Mouse (Mus musculus): ENCODE results near the gene Tshz2. TPM values are rescaled to one million over a fixed set of nuclear protein-coding genes. Genes with fewer than 3 reads are reported as not detected.

Gene Tshz2
- polyA plus RNA-seq, 1 experiment = 16.1 TPM

DNA sequence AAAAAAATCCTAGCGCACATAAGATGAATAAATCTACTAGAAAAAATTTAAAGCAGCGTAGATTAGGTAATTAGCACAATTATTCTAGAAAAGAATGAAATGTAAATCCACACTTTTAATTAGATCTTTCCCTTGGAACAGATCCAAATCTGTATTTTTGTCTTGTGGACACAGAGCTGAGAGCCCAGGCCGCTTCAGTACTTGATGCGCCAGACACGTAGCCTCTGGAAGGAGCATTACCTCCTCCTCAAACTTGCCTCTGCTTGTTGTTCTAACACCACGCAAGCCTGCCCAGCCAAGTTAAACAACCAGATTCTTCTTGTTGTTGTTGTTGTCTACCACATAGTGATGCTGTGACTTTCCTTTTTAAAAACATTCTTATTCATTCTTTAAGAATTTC lies 310.9 kb downstream of the Tshz2 start:
- Histone ChIP-seq H3K4me1 (ENCODE audit: control insufficient read depth, insufficient read depth, low read length) (no peaks in the 10 kb centered on the region), H3K27me3 (ENCODE audit: control insufficient read depth, insufficient read depth, low read length) (no peaks in the 10 kb centered on the region), H3K27ac (ENCODE audit: insufficient read depth, low read length) (no peak overlapping the region), H3K4me3 (replicated peaks; ENCODE audit: insufficient read depth, low read depth, low read length) (no peak overlapping the region)
- WGBS = 93% methylated on average over 6 of the region's 6 CpGs
- DNase-seq = no peak
- TF ChIP-seq POLR2A (IDR thresholded peaks at IDR 0.05; ENCODE audit: borderline replicate concordance, insufficient read depth, low read length) (no peak), CTCF (IDR thresholded peaks at IDR 0.05; ENCODE audit: borderline replicate concordance, insufficient read depth, low read depth, low read length) (no peak)

DNA sequence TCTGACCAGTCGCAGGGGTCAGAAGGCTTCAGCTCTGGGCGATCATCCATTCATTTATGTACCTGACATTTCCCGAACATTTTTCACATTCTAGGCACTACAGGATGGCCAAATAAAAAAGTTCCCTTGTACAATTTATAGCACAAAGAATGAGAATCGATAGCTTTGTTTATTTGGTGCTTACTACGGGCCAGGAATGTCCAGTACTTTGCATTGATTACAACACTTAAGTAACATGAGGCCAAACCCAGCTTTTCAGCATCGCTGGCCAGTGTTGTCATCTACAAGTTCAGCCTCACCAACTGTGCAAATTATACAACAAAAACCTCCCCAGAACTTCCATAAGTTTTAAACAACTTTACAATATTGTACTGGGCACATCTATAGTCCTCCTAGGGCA lies 315.3 kb downstream of the Tshz2 start:
- no peak overlapping the region for H3K4me3 ChIP-seq (replicated peaks; ENCODE audit: insufficient read depth, low read depth, low read length)
- no peak for DNase-seq
- no peaks in the 10 kb centered on the region for H3K4me1 ChIP-seq (ENCODE audit: control insufficient read depth, insufficient read depth, low read length)
- no peaks in the 10 kb centered on the region for H3K27me3 ChIP-seq (ENCODE audit: control insufficient read depth, insufficient read depth, low read length)
- H3K27ac ChIP-seq (ENCODE audit: insufficient read depth, low read length) = no peak overlapping the region
- 91% methylated on average over 6 of the region's 6 CpGs for WGBS
- no peak for TF ChIP-seq POLR2A (IDR thresholded peaks at IDR 0.05; ENCODE audit: borderline replicate concordance, insufficient read depth, low read length)
- TF ChIP-seq CTCF (IDR thresholded peaks at IDR 0.05; ENCODE audit: borderline replicate concordance, insufficient read depth, low read depth, low read length) = no peak

DNA sequence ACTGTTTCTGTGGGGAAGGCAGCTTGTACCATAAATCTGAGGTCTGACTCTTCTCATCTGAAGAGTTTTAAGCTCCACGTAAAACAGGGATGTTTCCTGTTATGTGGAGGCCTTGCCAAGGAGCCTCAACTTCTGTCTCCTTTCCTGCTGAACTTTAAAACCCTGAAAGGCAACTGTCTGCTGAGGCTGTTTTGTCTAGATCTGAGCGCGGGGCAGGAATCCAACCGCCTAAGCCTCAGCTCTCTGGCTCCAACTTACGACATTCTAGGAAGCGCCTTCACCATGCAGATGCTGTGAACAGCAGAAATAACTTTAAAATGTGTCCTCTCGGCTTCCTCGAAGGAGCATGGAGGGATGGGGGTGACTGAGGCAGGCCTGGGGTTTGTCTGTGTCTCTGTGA lies 318.2 kb downstream of the Tshz2 start:
- no peak for DNase-seq
- Histone ChIP-seq H3K27me3 (ENCODE audit: control insufficient read depth, insufficient read depth, low read length) (no peaks in the 10 kb centered on the region), H3K4me3 (replicated peaks; ENCODE audit: insufficient read depth, low read depth, low read length) (no peak overlapping the region), H3K4me1 (ENCODE audit: control insufficient read depth, insufficient read depth, low read length) (no peaks in the 10 kb centered on the region), H3K27ac (ENCODE audit: insufficient read depth, low read length) (no peak overlapping the region)
- 71% methylated on average over 8 of the region's 8 CpGs for whole genome bisulfite sequencing
- TF ChIP-seq POLR2A (IDR thresholded peaks at IDR 0.05; ENCODE audit: borderline replicate concordance, insufficient read depth, low read length) (no peak), CTCF (IDR thresholded peaks at IDR 0.05; ENCODE audit: borderline replicate concordance, insufficient read depth, low read depth, low read length) (no peak)

DNA sequence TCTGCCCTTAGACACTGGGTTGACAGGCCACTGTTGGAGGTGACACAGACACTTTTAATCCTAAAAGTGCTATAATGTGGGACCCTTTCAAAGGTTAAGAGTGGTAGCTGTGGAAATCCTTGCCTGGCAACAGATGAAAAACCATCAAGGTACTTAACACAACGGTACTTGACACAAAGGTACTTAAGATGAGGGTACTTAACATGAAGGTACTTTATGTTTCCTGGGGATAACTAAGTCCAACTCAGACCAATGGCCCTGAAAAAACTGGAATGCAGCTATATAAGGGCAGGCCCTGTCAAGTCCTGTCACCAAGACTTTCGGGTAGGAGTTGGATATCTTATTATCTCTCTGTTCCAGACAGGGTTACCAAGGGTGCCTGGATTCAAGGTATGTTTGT lies 320.2 kb downstream of the Tshz2 start:
- no peak for DNase-seq
- H3K27me3 ChIP-seq (ENCODE audit: control insufficient read depth, insufficient read depth, low read length) = no peaks in the 10 kb centered on the region
- 93% methylated on average over 2 of the region's 2 CpGs for WGBS
- no peak overlapping the region for H3K27ac ChIP-seq (ENCODE audit: insufficient read depth, low read length)
- TF ChIP-seq POLR2A (IDR thresholded peaks at IDR 0.05; ENCODE audit: borderline replicate concordance, insufficient read depth, low read length) = no peak
- no peak for TF ChIP-seq CTCF (IDR thresholded peaks at IDR 0.05; ENCODE audit: borderline replicate concordance, insufficient read depth, low read depth, low read length)
- no peaks in the 10 kb centered on the region for H3K4me1 ChIP-seq (ENCODE audit: control insufficient read depth, insufficient read depth, low read length)
- no peak overlapping the region for H3K4me3 ChIP-seq (replicated peaks; ENCODE audit: insufficient read depth, low read depth, low read length)

DNA sequence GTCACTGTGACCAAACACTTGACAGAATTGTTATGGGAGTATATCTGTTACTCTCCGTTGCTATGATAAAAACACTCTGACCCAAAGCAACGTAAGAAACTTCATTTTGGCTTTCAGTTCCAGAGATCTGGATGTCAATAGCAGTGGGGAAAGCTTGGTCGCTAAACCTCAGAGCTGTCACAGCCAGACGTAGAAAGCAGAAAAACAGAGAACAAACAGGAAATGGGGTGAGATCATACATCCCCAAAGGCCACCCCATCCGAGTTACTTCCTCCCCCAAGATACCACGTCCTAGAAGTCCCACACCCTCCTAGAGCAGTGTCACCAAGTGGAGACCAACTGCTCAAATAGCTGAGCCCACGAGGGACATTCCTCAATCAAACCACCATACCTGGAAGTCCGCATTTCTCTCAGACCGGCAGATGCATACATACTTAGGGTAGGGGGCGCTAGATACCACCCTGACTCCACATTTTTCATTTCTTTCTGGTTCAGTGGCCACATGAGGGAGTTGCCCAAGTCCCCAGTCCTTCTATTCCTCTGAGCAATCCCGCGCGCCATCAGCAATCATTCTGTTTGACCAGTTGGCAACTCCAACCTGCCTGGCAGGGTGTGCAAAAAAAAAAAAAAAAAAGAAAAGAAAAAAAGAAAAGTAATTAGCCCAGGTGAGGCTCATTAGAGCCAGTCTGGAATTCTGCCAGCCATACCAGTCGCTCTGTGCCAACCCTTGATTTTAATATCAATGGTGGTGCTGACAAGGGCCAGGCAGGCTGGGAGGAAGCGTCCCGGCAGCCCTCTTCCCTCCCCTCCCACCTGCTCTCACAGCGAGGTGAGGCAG lies 326.1 kb downstream of the Tshz2 start:
- TF ChIP-seq CTCF (IDR thresholded peaks at IDR 0.05; ENCODE audit: borderline replicate concordance, insufficient read depth, low read depth, low read length) (no peak), POLR2A (IDR thresholded peaks at IDR 0.05; ENCODE audit: borderline replicate concordance, insufficient read depth, low read length) (no peak)
- Histone ChIP-seq H3K27me3 (ENCODE audit: control insufficient read depth, insufficient read depth, low read length) (no peaks in the 10 kb centered on the region; the same call in 1 of the 2 replicates), H3K27ac (ENCODE audit: insufficient read depth, low read length) (no peak overlapping the region), H3K4me1 (ENCODE audit: control insufficient read depth, insufficient read depth, low read length) (no peaks in the 10 kb centered on the region), H3K4me3 (replicated peaks; ENCODE audit: insufficient read depth, low read depth, low read length) (no peak overlapping the region)
- 29% methylated on average over 17 of the region's 17 CpGs for WGBS
- no peak for DNase-seq

DNA sequence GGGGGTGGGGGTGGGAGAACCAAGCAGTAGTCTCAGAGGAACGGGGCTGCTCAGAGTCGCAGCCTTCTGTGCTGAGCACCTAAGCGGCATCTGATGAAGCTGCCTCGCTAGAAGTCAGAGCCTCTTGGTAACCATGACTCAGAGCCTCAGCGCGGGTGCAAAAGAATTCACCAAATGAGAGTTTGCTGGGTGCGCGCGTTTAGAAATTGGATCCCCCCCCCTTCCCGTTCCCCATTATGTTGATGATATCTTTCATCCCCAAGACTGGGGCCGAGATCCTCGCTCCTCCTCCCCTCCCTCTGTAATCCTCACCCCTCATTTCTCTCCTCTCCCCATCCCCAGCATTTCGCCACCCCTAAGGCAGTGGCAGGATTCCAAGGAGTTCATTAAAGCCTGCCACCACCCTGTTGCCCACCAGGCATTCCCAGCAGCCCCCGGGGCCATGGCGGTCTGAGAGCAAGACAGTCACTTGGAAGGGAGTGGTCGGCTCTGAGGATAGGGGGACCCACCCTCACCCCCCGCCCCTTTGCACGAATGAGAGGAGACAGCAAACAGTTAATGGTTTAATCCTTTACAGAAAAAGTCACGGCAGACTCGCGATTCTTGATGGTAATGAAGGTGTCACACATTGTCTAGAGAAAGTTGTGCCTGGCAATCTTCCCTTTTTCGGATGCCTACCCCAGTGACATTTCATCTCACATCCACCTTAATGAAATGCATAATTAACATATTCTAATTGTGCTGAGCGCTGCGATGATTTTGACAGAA lies 328.8 kb downstream of the Tshz2 start:
- Histone ChIP-seq H3K4me3 (replicated peaks; ENCODE audit: insufficient read depth, low read depth, low read length) (no peak overlapping the region), H3K4me1 (ENCODE audit: control insufficient read depth, insufficient read depth, low read length) (no peaks in the 10 kb centered on the region), H3K27me3 (ENCODE audit: control insufficient read depth, insufficient read depth, low read length) (no peaks in the 10 kb centered on the region; the same call in 1 of the 2 replicates), H3K27ac (ENCODE audit: insufficient read depth, low read length) (no peak overlapping the region)
- no peak for DNase-seq
- TF ChIP-seq POLR2A (IDR thresholded peaks at IDR 0.05; ENCODE audit: borderline replicate concordance, insufficient read depth, low read length) (no peak), CTCF (IDR thresholded peaks at IDR 0.05; ENCODE audit: borderline replicate concordance, insufficient read depth, low read depth, low read length) (no peak)
- WGBS = under 1% methylated on average over 24 of the region's 24 CpGs

DNA sequence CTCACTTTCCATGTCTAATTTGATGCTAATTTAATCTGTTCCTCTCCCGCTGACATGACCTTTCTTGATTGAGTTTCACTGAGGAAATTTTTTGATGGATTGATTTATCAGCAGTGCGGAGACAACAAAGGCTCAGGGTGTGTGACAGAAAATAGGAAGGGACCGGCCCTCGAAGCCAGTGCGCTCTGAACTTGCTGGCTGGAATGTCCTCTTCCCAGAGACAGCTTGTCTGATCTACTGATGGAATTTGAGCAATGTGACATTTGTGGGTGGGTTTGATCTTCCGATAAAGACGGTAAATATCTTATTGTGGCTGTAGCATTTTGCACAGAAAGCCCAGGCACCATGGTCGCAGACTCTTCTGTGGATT lies 329.4 kb downstream of the Tshz2 start:
- no peak for TF ChIP-seq POLR2A (IDR thresholded peaks at IDR 0.05; ENCODE audit: borderline replicate concordance, insufficient read depth, low read length)
- TF ChIP-seq CTCF (IDR thresholded peaks at IDR 0.05; ENCODE audit: borderline replicate concordance, insufficient read depth, low read depth, low read length) = no peak
- Histone ChIP-seq H3K27ac (ENCODE audit: insufficient read depth, low read length) (no peak overlapping the region), H3K4me1 (ENCODE audit: control insufficient read depth, insufficient read depth, low read length) (no peaks in the 10 kb centered on the region), H3K4me3 (replicated peaks; ENCODE audit: insufficient read depth, low read depth, low read length) (no peak overlapping the region), H3K27me3 (ENCODE audit: control insufficient read depth, insufficient read depth, low read length) (no peaks in the 10 kb centered on the region; the same call in 1 of the 2 replicates)
- DNase-seq = no peak
- WGBS = 6% methylated on average over 8 of the region's 8 CpGs
